Mouse (Mus musculus): ENCODE results near the gene Mettl26.

- no peak for TF ChIP-seq CTCF (IDR thresholded peaks at IDR 0.05; ENCODE audit: low read depth, low read length)
- TF ChIP-seq POLR2AphosphoS5 (IDR thresholded peaks at IDR 0.05; ENCODE audit: insufficient replicate concordance, low read depth, low read length), result no peak
- no peak for TF ChIP-seq TAL1 (conservative IDR thresholded peaks at IDR 0.05; ENCODE audit: low read depth, low read length)
- TF ChIP-seq GATA1 (IDR thresholded peaks at IDR 0.05; ENCODE audit: borderline replicate concordance, low read length), result no peak
Observed at GRCm38 (mm10) chr17:25919786-25920642, 45.1 kb downstream of the Mettl26 start.
